Mouse (Mus musculus): ENCODE measurements at regions not wholly inside any gene's neighbourhood (a gene's known extent, or its start where the extent isn't known, plus 50 kb on each side); places are given as distances from the start of the nearest gene placed in this dataset.

DNA sequence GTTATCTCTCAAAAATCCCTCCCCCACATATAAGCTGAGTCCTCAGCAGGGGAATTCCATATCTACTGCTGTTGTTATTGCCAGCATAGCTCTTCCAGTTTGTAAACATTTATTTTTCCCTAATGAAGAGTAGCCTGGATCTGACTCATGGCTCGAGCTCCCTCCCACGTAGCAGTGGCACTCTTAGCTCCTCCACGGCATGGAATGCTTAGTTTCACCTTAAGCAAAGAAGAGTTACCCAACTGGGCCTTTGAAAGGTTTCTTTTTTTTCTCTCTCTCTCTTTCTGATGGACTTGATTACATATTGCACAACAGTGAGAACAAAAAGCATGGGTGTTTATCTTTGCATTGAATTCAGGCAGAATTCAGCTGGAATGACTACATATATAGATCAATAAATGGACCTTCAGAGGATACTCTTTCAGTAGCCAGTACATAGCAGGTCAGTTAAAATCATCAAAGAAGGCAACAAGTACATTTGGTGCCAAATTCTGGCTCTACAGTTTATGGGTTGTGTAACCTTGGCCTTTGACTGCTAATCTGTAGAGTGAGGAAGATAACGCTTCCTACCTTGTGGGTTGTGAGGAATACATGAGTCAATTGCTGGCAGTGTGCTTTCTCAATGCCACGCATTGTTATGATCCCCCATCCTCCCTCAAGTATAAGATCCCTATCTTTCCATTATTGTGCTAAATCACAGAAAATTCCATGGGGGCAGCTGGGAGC, 126.2 kb upstream of the Acsl4 start:
- no peak for TF ChIP-seq HCFC1 (IDR thresholded peaks at IDR 0.05; ENCODE audit: borderline replicate concordance, insufficient read depth, low read length)
- no peak for TF ChIP-seq CHD2 (IDR thresholded peaks at IDR 0.05; ENCODE audit: low read depth, low read length)
